Mouse (Mus musculus) B cell, adult 2 months (primary cell): ENCODE data around the gene Smox.
"Not testable (repeated sequence)": the region's sequence is repeated elsewhere in the genome, so short reads cannot be mapped to it uniquely, and the experiment has no call there.

ENCODE experiments used
- DNase-seq, 2 experiments: peaks; one replicate each; pipeline ENCODE4 v3.0.0; 2022

The Smox gene

GRCm38 (mm10) chr2:131491196-131491595, at the start of gene Smox:
Gene Smox (plus strand): TSS chr2:131491496.
- DNase-seq, result no peak

GRCm38 (mm10) chr2:131443084-131443890, 48.0 kb upstream of the Smox start:
- DNase-seq, result no peak

DNA sequence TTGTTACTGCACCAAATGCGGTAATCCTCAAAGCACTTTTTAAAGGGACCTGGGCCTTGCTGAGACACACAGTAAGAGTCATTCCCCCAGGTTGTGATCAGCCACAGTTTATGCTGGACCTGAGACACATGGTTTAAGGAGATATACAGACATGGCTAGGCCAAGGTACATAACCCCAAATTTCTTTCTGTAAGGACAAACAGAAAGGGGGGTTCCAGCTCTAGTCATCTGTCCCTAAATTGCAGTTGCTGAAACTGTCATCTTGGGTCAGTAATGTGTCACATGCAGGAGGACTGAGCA, 47.5 kb upstream of the Smox start:
- no peak for DNase-seq

DNA sequence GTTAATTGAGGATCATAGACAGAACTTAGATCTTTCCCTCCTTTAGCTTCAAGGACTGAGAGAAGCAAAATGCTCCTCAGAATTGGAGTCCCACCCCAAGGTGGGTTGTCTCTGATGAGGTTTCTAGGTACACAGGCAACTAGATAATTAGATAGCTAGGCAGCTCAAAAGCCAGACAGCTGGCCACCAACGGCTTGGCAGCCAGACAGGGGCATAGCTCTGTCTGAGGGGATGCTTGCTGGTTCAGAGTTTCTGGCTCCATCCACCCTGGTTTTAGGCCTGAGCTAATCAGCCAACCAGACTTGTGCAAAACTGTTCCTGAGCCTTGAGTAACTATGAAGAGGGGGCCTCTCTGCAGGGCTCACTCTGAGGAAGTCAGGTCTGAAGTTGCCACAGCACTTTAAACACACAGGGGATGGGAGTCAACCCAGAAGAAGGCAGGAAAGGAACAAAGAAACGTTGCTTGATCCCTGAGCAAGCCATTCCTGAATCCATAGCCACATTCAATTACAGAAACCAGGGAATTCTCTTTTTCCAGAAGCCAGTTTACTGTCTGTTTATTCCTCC, 44.8 kb upstream of the Smox start:
- no peak for DNase-seq

DNA sequence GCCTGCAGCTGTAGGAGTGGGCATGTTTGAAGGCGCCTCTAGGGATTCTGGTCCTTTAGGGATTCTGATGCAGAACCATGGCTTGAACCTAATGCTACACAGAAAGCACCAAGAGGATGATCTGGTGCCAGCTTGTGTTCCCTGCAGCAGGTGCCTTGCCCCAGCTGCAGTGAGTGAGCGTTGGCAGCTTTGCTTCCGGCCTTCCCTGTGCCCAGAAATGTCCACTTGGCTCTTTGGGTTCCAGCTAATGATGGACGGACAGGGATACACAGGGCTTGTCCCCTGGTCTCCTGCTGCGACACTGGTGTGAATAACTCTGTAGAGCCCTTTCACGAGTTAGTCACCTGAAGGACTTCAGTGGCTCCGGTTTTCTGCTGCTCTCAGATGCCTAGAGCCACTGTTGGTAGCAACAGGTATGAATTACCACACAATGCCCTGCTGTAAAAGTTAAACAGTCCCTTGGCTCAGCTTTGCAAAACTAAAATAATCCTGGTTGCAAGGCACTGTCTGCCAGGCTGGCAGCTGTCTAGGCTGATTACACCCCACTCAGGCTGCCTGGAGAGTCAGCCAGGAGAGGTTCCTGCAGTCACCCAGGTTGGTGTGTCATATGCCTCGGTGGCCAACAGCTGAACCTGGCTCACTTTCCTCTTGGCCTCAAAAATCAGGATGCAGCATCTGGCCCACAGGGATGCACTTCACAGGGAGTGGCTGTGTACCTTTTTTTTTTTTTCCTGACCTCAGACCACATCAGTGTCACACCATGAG, 43.5 kb upstream of the Smox start:
- no peak for DNase-seq

DNA sequence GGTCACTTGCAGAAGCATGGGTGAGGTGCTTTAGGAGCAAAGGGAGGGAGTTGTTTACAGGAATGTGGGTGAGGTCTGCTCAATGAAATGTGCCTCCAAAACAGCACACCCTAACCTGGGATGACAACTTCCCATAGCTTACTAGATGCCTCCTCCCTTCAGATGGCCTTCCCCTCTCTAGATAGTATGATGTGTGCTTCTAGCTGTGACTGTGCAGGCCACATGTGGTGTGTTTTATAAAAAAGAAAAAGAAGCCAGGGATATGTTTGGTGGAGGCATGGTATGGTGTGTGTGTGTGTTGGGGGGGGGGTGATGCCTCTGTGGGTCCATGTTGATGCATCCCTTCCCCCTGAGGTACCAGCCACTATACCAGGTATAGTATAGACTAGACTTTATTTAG, 42.9 kb upstream of the Smox start:
- DNase-seq, result no peak

DNA sequence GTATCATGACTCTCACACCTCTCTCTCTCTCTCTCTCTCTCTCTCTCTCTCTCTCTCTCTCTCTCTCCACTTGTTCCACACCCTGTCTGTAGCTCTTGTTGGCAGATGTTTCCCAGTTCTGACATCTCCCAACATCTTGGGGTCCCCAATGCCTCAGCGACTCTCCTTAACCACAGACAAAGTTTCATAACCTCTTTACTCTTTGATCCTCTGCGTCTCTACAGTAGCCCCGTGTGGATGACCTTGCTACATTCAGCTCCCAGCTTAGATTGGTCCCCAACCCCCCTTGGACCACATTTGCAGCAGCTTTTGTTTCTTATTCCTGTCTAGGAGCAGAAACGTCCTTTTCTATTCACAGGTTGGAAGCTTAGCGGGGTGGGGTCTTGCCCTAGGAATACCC, 41.6 kb upstream of the Smox start:
- no peak for DNase-seq

GRCm38 (mm10) chr2:131450491-131450890, 40.8 kb upstream of the Smox start:
- no peak for DNase-seq

DNA sequence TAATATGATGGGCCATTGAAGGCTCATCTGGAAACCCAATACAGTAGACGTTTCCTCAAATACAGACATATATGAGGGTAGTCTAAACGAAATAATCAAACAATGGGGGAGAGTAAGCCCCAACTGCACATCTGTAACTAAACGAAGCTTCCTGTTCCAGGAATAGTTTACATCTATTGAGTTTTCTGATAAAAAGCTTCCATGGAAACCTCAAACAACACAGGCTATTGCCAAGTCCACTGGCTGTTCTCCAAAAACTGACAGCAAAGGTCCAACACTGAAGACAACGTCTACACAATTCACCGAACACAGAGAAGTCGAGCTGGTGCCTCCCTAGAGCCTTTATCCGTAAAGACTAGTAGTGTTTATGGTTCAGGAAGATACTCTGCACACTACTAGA, 33.6 kb upstream of the Smox start:
- no peak for DNase-seq

DNA sequence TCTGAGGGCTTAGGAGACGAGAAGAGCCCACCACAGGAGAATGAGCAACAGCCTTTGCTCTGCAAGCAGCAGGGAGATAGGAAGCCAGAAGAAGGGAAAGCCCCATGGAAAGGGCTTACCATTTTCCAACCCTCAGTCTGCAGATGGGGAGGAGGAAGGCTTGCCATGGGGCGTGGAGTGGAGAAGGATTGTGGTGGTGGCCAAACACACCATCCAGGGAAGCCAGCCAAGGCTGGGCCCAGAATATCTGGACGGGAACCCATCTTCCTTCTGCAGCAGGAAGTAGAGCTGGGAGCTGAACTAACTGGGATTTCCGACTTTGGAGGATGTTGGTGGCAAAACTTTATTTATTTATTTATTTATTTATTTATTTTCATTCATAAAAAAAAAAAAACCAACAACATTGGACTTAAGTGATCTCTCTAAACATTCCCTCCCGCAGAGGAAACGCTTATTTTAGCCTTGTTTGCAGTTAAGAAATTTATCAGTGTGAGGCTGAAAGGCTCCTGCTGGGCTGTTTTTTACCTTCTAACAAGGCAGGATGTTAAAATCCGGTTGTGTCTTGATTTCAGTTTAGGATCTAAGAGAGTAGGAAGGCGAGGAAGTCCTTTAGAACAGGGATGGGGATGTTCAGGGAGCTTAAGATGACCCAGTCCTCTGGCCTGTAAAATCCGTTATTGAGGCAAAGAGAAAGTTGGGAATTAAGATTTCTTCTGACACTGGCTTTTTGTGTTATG, 30.2 kb upstream of the Smox start:
- DNase-seq, result no peak

DNA sequence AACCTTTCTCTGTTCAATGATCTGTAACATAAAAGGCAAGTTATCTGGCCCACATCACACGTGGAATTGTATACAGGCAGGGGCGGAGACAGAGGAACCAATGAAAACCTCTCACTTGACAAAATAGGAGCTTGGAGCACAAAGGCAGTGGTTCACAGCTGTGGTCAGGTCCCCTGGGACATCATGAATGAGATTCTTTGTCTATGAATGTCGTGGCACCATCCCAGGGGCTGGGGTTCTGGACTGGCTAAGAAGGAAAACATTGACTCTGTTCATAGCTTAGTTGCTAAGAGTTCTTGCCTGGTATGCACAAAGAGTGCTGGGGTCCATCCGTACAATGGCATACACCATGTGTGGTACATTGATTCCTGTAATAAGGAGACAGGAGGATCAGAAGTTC, 28.3 kb upstream of the Smox start:
- no peak for DNase-seq

GRCm38 (mm10) chr2:131464147-131464546, 27.1 kb upstream of the Smox start:
- no peak for DNase-seq

DNA sequence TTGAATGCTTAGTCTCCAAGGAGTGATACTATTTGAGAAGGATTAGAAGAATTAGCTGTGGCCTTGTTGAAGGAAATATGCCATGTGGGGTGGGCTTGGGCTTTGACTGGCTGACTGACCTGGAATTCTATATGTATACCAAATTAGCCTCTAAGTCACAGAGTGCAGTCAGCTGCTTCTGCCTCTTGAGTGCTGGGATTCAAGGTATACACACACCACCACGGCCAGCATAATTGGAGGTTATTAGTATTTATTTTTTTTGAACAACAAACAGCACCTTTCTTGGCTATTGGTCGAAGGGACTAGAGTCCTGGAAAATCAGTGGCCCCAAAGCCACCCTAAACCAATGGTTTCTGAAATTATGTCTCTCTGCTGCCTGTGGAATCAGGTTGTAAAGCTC, 24.6 kb upstream of the Smox start:
- DNase-seq, result no peak

DNA sequence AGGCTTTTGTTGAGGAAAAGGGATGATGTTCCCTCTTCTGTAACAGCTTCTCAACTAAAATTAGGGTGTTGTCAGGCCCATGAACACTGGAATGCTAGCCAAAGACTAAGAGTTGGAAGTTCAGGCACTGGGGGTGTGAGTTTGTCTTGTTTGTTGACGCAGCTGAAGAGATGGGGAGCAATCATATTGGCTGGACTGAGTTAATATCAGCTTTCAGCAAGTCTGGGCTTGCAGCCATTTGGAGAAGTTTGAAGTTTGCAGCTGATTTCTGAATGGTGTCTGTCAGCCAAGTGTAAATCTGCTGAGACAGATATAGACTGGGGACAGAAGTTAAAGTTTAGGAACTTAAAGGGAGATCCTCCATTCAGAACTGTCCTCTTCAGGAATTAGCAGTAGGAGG, 21.4 kb upstream of the Smox start:
- no peak for DNase-seq

GRCm38 (mm10) chr2:131473749-131474148, 17.5 kb upstream of the Smox start:
- DNase-seq, result no peak

GRCm38 (mm10) chr2:131477105-131477504, 14.2 kb upstream of the Smox start:
- not testable (repeated sequence) for DNase-seq

DNA sequence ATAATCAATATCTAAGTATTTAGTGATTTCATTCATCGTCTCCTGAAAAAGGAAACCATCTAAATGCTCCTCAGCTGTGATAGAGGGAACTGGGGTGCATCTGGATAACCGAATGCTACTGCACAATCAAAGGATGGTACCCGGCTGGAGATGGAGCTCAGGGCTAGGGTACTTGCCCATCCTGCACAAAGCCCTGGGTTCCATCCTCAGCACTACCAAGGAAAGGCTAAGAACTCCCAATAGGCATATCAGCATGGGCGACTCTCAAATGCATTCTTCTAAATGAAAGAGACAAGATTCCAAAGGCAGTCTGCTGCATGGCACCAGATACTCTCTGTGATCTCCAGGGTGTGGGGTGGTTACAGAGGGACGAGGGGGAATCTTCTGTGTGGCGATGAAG, 13.4 kb upstream of the Smox start:
- DNase-seq, result no peak

DNA sequence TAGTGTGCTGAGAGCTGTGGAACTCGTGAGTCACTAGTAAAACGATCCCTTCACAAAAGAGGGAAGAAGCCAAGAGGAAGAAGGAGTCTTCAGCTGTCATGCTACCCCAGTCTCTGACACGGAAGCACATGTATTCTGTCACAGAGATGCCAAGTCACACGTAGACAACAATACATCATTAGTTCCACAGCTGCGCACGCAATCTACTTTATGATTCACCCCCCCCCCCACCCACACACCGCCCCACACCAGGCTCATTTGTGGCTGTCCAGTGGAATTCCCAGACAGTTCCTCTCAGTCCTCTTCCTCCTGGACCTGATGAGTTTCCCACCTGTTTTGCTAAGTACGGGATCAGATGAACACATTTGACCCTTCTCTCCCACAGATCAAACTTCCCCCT, 12.9 kb upstream of the Smox start:
- no peak for DNase-seq

- DNase-seq, result no peak
Measured at GRCm38 (mm10) chr2:131478916-131479315, 12.4 kb upstream of the Smox start.

GRCm38 (mm10) chr2:131481733-131482132, 9.6 kb upstream of the Smox start:
- no peak for DNase-seq

GRCm38 (mm10) chr2:131482478-131482877, 8.8 kb upstream of the Smox start:
- no peak for DNase-seq

DNA sequence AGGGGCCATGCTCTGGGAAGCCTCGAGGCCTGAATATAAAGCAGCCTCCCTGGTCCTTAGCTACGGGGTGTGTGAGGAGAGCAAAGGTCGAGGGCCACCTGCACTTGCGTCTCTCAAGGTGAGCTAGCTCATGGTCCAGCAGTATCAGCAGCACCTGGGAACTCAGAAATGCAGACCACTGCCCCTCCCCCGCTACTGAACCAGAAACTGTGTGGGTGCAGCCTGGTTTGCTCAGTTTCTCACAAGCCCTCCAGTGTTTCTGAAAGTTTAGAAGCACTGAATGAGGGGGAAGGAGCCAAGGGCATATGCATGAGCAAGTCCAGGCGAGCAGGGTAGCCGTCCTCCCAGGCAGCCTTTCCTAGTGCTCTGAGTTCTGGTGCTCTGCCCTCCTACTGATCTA, 7.7 kb upstream of the Smox start:
- no peak for DNase-seq

DNA sequence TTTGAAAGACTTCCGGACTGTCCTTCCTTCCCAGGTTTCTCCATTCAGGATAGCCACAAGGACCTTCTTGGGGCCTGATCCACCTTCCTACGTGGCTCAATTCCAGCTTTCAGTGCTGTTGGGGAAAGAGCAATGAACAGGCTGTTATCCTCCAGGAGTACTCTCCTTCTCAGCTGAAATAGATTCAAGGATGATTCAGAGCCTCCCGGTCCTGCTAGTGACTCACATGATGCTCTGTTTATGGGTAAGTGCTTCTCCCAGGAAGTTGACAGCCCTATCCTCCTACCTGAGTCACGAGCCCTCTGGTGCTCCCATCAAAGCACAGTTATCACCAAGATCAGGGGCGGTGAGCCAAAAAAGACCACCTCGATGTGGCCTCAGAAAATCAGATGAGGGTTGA, 7.1 kb upstream of the Smox start:
- no peak for DNase-seq

GRCm38 (mm10) chr2:131485126-131485525, 6.2 kb upstream of the Smox start:
- DNase-seq, result no peak
